Mouse (Mus musculus) gonadal fat pad, adult 2 months (tissue): ENCODE data around the gene Pitpnc1. TPM values are rescaled to one million over a fixed set of nuclear protein-coding genes. Genes with fewer than 3 reads are reported as not detected.

ENCODE experiments used
- polyA plus RNA-seq: library from polyadenylated mRNA; depleted of rRNA; stranded (reverse); fragments of >200 nt; gene quantifications from 2 replicates; pipeline ENCODE4 v1.2.3, GENCODE M21; 2012; rRNA removed

Pitpnc1 gene
- polyA plus RNA-seq, 1 experiment: 6.4 TPM

Other genes with a start within 250 kb of the Pitpnc1 start
- gene Psmd12, start 8.8 kb upstream of the Pitpnc1 start, polyA plus RNA-seq: 17.6 and 20.5 TPM in 2 replicates
- 8.9 and 14.2 TPM in 2 replicates for gene Helz, start 77.2 kb upstream of the Pitpnc1 start, polyA plus RNA-seq
- 1.3 and 1.5 TPM in 2 replicates for gene Cacng1, start 245.8 kb upstream of the Pitpnc1 start, polyA plus RNA-seq